24 mouse cellular contexts compared by ENCODE assay signal in the genomic region with DNA sequence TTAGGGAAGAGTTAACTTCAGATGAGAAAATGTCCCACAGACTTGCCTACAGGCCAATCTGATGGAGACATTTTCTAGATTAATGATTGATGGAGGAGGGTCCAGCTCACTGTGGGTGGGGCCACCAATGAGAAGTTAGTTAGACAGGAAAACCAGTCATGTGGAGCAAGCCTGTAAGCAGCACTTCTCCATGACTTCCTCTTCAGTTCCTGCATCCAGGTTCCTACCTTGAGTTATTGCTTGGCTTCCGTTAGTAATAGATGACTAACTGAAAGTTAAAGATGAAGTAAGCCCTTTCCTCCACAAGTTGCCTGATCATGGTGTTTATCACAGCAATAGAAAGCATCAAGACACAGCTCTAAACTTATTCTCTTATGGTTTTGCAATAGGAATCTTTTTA.
DNase-seq lines count a peak whose midpoint lies in the region; ATAC-seq and TF ChIP-seq lines count a peak whose summit lies in the region.
"Had no signal": no experiment of that assay in that cellular context is flagged by ENCODE, and none has a peak within 500 bp of the region (broad histone marks: within the 10 kb centered on the region; RNA-seq: fewer than 3 reads in every experiment).

No protein-coding gene starts in this region.

- no peaks in the 10 kb centered on the region for H3K9me3 ChIP-seq in forebrain, embryonic 12.5 days

- WGBS in forebrain, embryonic 12.5 days: 91% methylated on average over 1 of the region's 1 CpGs
- WGBS in heart, adult 2 months: 72% methylated on average over 1 of the region's 1 CpGs

- ATAC-seq in granulocyte monocyte progenitor cell, adult 5-6 weeks (replicated peaks; ENCODE audit: poor library complexity, severe bottlenecking): peak; percentile 52
- peak; percentile 91 for ATAC-seq in megakaryocyte, adult 5-6 weeks (ENCODE audit: poor library complexity, severe bottlenecking)
- peak; percentile 68 for ATAC-seq in megakaryocyte progenitor cell, adult 5-6 weeks (replicated peaks; ENCODE audit: poor library complexity)
- no peak for ATAC-seq in forebrain, embryonic 12.5 days (ENCODE audit: low FRiP score)
- ATAC-seq: activated CD4-positive, CD25-positive, alpha-beta regulatory T cell, adult 4 months; CD4-positive, CD25-positive, alpha-beta regulatory T cell, adult 4 months; Patski had no signal

- TF ChIP-seq EP300 in heart, adult 2 months (IDR thresholded peaks at IDR 0.05; ENCODE audit: insufficient read depth, low read depth, low read length): no peak

- no peak overlapping the region for H3K4me2 ChIP-seq in forebrain, embryonic 12.5 days

- H3K36me3 ChIP-seq in forebrain, embryonic 12.5 days (replicated peaks): no peaks in the 10 kb centered on the region
- no peaks in the 10 kb centered on the region for H3K36me3 ChIP-seq in heart, adult 2 months (ENCODE audit: control insufficient read depth, insufficient read depth, low read length)
- H3K36me3 ChIP-seq: G1E had no signal

- H3K79me2 ChIP-seq in heart, adult 2 months (replicated peaks; ENCODE audit: control insufficient read depth, insufficient read depth, low read length): no peaks in the 10 kb centered on the region

- peak; percentile 5 for DNase-seq in 416B (ENCODE audit: low read depth)
- no peak for DNase-seq in kidney, adult 8-10 months
- DNase-seq in heart, adult 2 months: no peak
- no peak for DNase-seq in adipocyte (ENCODE audit: low spot score)
- DNase-seq: adrenal gland, adult 2 months; adrenal gland, adult 8-10 months; adrenal gland, postnatal 10 days; adrenal gland, postnatal 14 days; adrenal gland, postnatal 25 days; adrenal gland, postnatal 36 days; B cell, adult 2 months; cerebellum, adult 11 months; cerebellum, adult 11-12 months; cerebellum, adult 18-20 months; cerebellum, adult 2 months had no signal

- H3K27ac ChIP-seq in forebrain, embryonic 12.5 days: no peak overlapping the region
- H3K27ac ChIP-seq in heart, adult 2 months: no peak overlapping the region

- no peak for TF ChIP-seq POLR2A in heart, adult 2 months (IDR thresholded peaks at IDR 0.05; ENCODE audit: insufficient read depth, low read depth, low read length)

- intact Hi-C loops in heart, adult 2 months (cut with DNase I): no loop called here

- H3K27me3 ChIP-seq in forebrain, embryonic 12.5 days: no peaks in the 10 kb centered on the region
- H3K27me3 ChIP-seq in heart, adult 2 months (ENCODE audit: control insufficient read depth, insufficient read depth, low read length): no peaks in the 10 kb centered on the region
- H3K27me3 ChIP-seq: CH12.LX, Patski had no signal

- H3K9ac ChIP-seq in forebrain, embryonic 12.5 days: no peak overlapping the region
- no peak overlapping the region for H3K9ac ChIP-seq in heart, adult 2 months (ENCODE audit: low read depth, low read length)

- no peak overlapping the region for H3K4me3 ChIP-seq in forebrain, embryonic 12.5 days (replicated peaks)
- no peak overlapping the region for H3K4me3 ChIP-seq in heart, adult 2 months

- no peak for TF ChIP-seq CTCF in heart, adult 2 months (IDR thresholded peaks at IDR 0.05)

- H3K4me1 ChIP-seq in forebrain, embryonic 12.5 days: no peaks in the 10 kb centered on the region
- H3K4me1 ChIP-seq in heart, adult 2 months (ENCODE audit: control insufficient read depth, insufficient read depth, low read length): no peaks in the 10 kb centered on the region
